Mouse (Mus musculus) stomach, embryonic 14.5 days (tissue): ENCODE data around the gene Fbxl3. TPM values are rescaled to one million over a fixed set of nuclear protein-coding genes. Genes with fewer than 3 reads are reported as not detected.

Source experiments
- ATAC-seq: fragments of 200-750 bp; cut with Nextera tagmentation; 2 replicates; pipeline ENCODE4 v1.8.0; 2017; ENCODE audit warnings: low read depth, moderate TSS enrichment; ENCODE audit not compliant: insufficient number of reproducible peaks, insufficient read depth, low FRiP score
- H3K27ac ChIP-seq: fragments of 300-500 bp; sonication (generic); 2 replicates; pipeline ENCODE4 v1.5.1; 2014; ENCODE audit warnings: mild to moderate bottlenecking, low read length, moderate library complexity, mixed read lengths
- H3K27me3 ChIP-seq: fragments of 300-500 bp; sonication (generic); 2 replicates; pipeline ENCODE4 v1.6.1; 2014; ENCODE audit warnings: low read length, control low read depth, mixed read lengths; ENCODE audit not compliant: control insufficient read depth, insufficient read depth
- H3K36me3 ChIP-seq: fragments of 300-500 bp; sonication (generic); 2 replicates; pipeline ENCODE4 v1.6.1; 2014; ENCODE audit warnings: mild to moderate bottlenecking, control low read depth, low read length, moderate library complexity, mixed read lengths; ENCODE audit not compliant: control insufficient read depth, insufficient read depth
- H3K4me1 ChIP-seq: fragments of 300-500 bp; sonication (generic); 2 replicates; pipeline ENCODE4 v1.6.1; 2014; ENCODE audit warnings: low read length, control low read depth, mixed read lengths; ENCODE audit not compliant: control insufficient read depth, insufficient read depth
- H3K4me2 ChIP-seq: fragments of 300-500 bp; sonication (generic); replicated peaks from 2 replicates; pipeline ENCODE4 v1.6.1; 2014; ENCODE audit warnings: low read depth, low read length, control low read depth
- H3K4me3 ChIP-seq: fragments of 300-500 bp; sonication (generic); 2 replicates; pipeline ENCODE4 v1.5.1; 2014; ENCODE audit warnings: low read depth, low read length, control low read depth
- H3K9ac ChIP-seq: fragments of 300-500 bp; sonication (generic); replicated peaks from 2 replicates; pipeline ENCODE4 v1.6.1; 2014; ENCODE audit warnings: low read depth, mild to moderate bottlenecking, control low read depth, low read length, moderate library complexity, mixed read lengths
- H3K9me3 ChIP-seq: fragments of 300-500 bp; sonication (generic); 2 replicates; pipeline ENCODE4 v1.6.1; 2016; ENCODE audit warnings: low read depth, low read length, control low read depth; ENCODE audit not compliant: control insufficient read depth
- WGBS: fragments of 180-500 bp; shearing (Covaris S2); extraction: QIAGEN DNeasy Blood & Tissue Kit; methylation state at CpG from one replicate; pipeline ENCODE4 v1.1.7; 2014; 5-methylcytosine and 5-hydroxymethylcytosine counted together
- polyA plus RNA-seq: library from polyadenylated mRNA; unstranded; fragments of >200 nt; fragmentation: Nextera tagmentation; extraction: Ambion mirVana; gene quantifications from 2 replicates; pipeline ENCODE4 v1.2.1, GENCODE M21; 2014

Gene Fbxl3
- polyA plus RNA-seq, 1 experiment from 2014 or later = 32.4 TPM

- WGBS = 61% methylated on average over 4 of the region's 4 CpGs
- Histone ChIP-seq H3K4me1 (peaks cover 17% of the 10 kb centered on the region; the same call in 1 of the 2 replicates), H3K27me3 (no peaks in the 10 kb centered on the region), H3K4me3 (no peak overlapping the region), H3K9ac (no peak overlapping the region), H3K4me2 (no peak overlapping the region), H3K27ac (no peak overlapping the region), H3K9me3 (no peaks in the 10 kb centered on the region), H3K36me3 (peaks cover 18% of the 10 kb centered on the region)
- no peak for ATAC-seq
These were observed 5.7 kb downstream of the Fbxl3 start for GRCm38 (mm10) chr14:103093670-103094069.

DNA sequence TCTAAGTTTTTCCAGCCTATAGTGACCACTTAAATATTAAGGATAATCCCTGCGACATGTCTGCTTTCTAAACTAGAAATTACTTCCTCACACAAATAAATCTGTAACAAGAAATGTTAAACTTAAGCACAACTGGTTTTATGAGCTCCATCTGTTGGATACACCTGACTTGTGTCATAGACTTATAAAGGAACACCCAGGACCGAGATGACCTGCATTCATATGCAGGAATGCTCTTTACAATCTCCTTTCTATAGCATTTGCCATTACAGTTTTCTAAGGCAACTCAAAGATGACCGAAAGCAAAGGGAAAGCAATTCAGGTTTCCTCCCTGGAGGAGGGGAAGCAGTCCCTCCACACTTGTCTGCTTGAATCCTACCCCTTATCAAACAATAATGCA is 6.1 kb downstream of the Fbxl3 start:
- Histone ChIP-seq H3K36me3 (peaks cover 19% of the 10 kb centered on the region), H3K9ac (no peak overlapping the region), H3K4me1 (peaks cover 17% of the 10 kb centered on the region; the same call in 1 of the 2 replicates), H3K9me3 (no peaks in the 10 kb centered on the region), H3K27ac (no peak overlapping the region), H3K4me3 (no peak overlapping the region), H3K4me2 (no peak overlapping the region), H3K27me3 (no peaks in the 10 kb centered on the region)
- ATAC-seq = no peak
- 89% methylated on average over 3 of the region's 3 CpGs for WGBS

GRCm38 (mm10) chr14:103088624-103089023 is 10.7 kb downstream of the Fbxl3 start:
- Histone ChIP-seq H3K36me3 (peaks cover 41% of the 10 kb centered on the region), H3K27ac (no peak overlapping the region), H3K9ac (no peak overlapping the region), H3K4me2 (no peak overlapping the region), H3K4me3 (no peak overlapping the region), H3K27me3 (no peaks in the 10 kb centered on the region), H3K9me3 (no peaks in the 10 kb centered on the region), H3K4me1 (0 out of 2 replicates have a peak, but pooled peaks cover 9% of the 10 kb centered on the region)
- 69% methylated on average over 6 of the region's 6 CpGs for WGBS
- no peak; the same call in 1 of the 2 replicates for ATAC-seq

DNA sequence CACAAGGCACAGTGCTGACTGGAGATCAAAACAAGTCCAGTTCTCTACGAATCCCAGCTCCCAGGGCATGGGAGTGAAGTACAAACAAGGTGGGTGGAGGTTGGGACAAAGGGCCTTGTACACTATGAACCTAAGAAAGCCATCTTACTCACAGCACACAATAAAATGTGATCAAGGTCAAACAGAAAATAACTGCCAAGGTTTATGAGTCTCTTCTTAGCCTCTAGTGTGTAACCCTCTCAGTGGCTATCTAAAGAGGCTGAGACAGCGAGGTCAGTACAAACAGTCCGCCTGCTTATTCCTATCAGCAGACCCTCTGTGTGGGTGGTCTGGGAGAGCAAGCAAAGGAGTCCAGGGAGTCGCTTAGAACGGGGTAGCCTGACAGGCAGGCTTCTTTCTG is 11.5 kb downstream of the Fbxl3 start:
- ATAC-seq = no peak
- Histone ChIP-seq H3K27ac (no peak overlapping the region), H3K36me3 (peaks cover 42% of the 10 kb centered on the region), H3K4me1 (0 out of 2 replicates have a peak, but pooled peaks cover 6% of the 10 kb centered on the region), H3K4me2 (no peak overlapping the region), H3K9ac (no peak overlapping the region), H3K9me3 (no peaks in the 10 kb centered on the region), H3K27me3 (no peaks in the 10 kb centered on the region), H3K4me3 (no peak overlapping the region)
- WGBS = 74% methylated on average over 5 of the region's 5 CpGs

DNA sequence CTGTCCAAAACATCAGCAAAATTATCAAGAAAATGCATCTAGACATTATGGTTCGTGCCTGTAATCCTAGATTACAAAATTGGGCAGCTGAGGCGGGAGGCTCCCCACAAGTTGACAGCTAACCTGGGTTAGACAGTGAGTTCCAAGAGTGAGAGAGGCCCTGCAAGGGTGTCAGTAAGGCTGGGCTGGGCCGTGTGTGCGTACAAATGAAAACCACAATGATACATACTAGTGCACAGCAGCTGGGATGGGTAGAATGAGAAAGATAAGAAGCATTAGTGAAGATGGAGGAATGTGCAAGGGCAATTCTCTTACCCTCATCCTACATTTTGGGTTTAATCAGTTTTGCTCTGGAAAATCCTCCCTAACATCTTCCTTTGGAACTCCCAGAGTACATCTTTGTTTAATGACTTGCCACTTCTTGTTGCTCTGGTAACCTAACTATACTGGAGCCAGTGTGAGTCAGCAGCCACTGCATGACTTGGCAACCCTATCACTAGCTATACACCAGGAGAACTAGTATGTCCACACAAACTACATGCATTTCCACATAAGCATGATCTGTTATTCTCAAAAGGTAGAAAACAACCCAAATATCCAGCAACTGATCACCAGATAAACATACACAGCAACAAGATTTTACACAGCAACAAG is 12.6 kb downstream of the Fbxl3 start:
- Histone ChIP-seq H3K4me1 (0 out of 2 replicates have a peak, but pooled peaks cover 4% of the 10 kb centered on the region), H3K4me2 (no peak overlapping the region), H3K9me3 (no peaks in the 10 kb centered on the region), H3K9ac (no peak overlapping the region), H3K4me3 (no peak overlapping the region), H3K36me3 (peaks cover 46% of the 10 kb centered on the region), H3K27ac (0 out of 2 replicates have a peak overlapping the region, but pooled peaks have one; percentile 15), H3K27me3 (no peaks in the 10 kb centered on the region)
- 83% methylated on average over 4 of the region's 4 CpGs for WGBS
- peak; percentile 73; the same call in 1 of the 2 replicates for ATAC-seq

DNA sequence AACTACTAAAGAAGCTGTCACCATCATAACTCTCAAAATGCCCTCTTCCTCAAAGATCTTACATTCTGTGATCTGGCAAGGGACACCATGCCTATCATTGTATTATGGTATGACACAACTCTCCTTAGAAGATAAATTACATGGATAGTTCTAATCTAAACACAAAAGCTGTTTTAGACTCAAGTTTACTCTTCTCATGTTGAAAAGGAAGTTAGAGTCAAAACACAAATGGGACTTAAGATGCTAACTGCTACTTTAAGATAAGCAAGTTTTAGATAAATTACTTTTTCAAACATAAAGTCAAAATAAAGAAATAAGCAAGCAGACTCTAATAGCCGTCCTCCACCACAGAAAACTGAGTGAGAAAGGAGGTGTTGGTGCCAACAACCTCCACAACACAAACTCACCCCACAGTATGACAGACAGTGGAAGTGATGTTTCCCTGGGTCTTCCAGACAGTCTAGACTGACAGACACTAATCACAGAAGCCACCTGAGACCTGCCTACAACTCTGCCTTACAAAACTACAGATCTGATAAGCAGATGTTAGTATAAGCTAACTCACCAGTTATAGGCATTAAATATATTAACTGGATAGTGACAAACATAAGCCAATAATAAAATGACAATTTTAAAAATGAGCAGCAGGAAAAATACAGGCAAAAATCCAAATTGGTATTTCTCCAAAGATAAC is 13.4 kb downstream of the Fbxl3 start:
- H3K27ac ChIP-seq = no peak overlapping the region
- no peak overlapping the region for H3K4me3 ChIP-seq
- ATAC-seq = no peak
- H3K9ac ChIP-seq = no peak overlapping the region
- no peak overlapping the region for H3K4me2 ChIP-seq
- no peaks in the 10 kb centered on the region for H3K4me1 ChIP-seq
- WGBS = 33% methylated on average over 1 of the region's 1 CpGs
- peaks cover 39% of the 10 kb centered on the region for H3K36me3 ChIP-seq
- H3K27me3 ChIP-seq = no peaks in the 10 kb centered on the region
- no peaks in the 10 kb centered on the region for H3K9me3 ChIP-seq

DNA sequence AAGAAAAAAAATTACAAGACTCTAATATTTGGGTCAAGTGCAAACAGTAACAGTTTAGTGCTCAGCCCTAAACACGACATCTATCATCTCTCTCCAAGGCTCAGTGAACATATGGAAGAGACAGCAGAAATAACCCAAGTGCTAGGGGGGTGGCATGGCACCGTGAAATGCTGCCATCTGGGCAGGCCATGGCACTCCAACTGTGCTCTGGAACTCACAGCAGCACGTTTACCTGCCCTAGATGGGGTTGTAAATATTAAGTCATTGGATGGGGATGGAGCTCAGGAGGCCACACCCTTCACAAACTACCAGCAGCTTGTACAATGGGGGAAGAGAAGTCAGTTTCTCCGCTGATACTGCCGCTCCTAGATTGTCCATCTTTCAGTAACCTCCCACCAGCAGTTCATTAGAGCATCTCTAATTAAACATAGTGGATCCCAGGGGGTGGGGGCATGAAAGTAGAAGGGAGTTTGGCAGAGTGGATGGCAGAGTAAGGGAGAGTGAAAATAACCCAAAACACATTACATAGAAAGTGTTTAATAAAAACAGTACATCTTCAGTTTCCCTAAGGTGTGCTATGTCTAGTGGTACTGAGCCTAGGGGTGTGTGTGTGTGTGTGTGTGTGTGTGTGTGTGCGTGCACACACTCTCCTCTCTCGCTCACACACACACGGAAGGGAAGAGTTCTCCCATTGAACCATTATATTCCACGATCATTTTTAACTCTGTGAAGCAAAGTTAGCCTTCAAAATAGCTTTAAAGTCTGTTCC is 20.0 kb downstream of the Fbxl3 start:
- 79% methylated on average over 9 of the region's 9 CpGs for WGBS
- Histone ChIP-seq H3K9ac (no peak overlapping the region), H3K27ac (no peak overlapping the region), H3K36me3 (peaks cover 21% of the 10 kb centered on the region), H3K27me3 (no peaks in the 10 kb centered on the region), H3K9me3 (no peaks in the 10 kb centered on the region), H3K4me3 (no peak overlapping the region), H3K4me2 (no peak overlapping the region), H3K4me1 (no peaks in the 10 kb centered on the region)
- ATAC-seq = no peak
